Mouse (Mus musculus): ENCODE results near the gene Sat2.

Sat2 gene

DNA sequence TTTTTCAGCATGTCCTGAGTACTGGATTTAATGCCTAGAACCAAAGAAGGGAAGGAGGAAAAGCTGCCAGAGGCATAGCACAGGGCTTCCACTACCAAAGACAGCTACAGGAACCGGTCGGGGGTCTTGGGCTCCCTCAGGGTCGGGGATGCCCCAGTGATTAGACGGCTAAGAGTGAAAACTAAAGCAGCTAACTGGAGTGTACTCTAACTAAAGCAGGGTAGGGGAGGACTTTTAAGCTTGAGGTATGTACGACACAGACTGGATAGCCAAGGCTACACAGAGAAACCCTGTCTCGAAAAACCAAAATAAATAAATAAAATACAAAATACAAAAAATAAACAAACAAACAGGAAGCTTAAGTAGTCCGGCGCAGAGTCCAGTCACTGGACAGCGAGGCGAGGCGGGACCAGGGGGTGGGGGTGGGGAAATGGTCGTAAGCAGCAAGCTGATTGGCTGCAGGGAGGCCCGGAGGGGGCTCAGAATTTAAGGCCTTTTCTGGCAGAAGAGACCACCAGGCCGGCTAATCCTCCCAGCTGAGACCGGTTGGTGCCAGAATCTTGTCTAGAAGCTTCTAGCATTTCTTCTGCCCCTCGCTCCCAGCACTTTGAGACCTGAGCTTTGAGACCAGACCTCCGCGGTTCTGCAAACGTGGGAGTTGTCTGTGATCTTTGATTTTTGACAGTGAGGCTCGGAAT lies at the start of gene Sat2:
Sat2 (plus strand) TSS at position 454 of the 698 bp plus-strand sequence.
- DNase-seq: peak; percentile 66

DNA sequence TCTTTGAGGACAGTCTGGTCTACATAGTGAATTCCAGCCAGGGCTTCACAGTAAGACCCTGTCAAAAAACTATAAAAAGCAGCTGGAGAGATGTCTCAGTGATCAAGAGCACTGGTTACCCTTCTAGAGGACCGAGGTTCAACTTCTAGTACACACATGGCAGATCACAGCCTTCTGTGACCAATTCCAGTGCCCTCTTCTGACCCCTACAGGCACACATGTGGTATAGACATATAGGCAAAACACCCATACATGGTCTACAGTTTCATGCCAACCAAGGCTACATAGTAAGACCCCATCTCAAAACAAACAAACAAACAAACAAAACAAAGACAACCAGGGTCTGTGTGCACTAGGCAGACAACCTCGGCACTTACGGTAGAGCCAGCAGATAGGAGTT lies 46.6 kb upstream of the Sat2 start:
- DNase-seq: no peak

DNA sequence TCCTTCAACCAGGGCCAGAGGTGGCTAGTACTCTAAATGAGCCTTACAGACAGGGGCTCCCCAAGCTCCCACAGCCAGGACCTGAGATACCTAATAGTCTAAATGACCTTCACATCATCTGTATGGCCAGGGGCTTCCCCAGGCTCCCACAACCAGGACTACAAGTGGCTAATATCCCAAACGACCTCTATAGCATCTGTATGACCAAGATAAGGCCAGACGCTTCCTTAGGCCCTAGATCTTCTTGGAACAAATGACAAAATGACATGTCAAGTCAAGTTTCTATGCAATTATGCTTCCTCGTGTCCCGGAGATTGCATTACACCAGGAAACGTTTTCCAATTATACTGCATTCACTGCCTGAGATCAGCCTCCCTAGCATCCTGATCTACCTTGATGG lies 45.5 kb upstream of the Sat2 start:
- DNase-seq: no peak

DNA sequence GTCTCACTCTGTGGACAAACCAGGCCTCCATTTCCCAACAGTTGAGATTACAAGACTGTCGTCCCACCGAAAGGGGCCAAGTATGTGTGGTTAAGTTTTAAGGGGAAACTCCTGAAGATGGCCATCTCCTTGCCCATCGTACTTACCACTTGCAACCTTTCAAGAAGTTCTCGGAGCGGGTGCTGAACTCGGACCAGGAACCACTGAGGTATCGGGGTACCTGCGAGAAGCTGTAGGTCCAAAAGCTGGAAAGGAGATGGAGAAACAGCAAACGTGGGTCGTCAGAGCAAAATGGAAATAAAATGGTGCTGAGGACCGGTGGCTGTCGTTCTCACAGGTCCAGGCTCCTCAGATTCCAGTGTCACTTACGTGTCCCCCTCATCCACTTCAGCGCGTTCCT lies 43.5 kb upstream of the Sat2 start:
- DNase-seq: no peak

DNA sequence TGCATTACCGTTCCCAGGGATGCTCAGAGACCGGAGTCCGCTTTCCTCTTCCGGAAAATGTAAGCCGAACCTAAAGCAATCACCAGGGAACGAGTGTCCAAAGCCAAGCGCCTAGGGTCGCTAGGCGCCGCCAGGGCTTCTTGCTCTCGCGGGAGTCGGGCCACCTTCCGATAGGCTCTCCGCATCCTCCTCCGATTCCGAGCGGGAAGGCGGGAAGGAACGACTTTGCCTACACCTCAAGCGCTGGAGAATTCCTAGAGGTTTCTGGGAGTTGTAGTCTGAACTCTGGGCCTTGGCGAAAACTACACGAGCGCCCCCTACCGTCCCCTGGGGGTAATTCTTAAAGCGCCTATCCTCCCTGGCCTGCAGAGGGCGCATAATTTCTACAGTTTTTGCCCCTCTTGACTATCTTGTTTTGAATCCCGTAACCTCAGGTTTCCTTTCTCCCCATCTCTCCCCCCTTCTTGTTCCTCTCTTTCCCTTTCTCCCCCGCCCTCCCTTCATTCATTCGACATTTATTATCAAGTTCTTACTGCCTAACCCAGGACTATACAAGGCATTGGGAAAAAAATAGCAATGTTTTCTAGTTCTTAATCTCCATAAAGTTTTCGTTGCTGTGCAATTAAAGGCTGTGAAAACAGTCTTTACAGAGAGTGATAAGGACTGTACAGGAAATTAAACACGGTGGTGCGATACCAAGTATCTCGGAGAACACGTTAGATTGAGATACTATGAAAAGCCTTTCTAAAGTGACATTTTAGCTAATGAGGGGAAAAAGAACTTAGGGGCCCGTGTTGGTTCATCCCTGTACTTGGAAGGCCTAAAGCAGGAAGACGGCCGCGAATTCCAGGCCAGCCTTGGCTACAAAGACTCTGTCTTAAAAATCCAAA lies 42.5 kb upstream of the Sat2 start:
- peak; percentile 97 for DNase-seq

DNA sequence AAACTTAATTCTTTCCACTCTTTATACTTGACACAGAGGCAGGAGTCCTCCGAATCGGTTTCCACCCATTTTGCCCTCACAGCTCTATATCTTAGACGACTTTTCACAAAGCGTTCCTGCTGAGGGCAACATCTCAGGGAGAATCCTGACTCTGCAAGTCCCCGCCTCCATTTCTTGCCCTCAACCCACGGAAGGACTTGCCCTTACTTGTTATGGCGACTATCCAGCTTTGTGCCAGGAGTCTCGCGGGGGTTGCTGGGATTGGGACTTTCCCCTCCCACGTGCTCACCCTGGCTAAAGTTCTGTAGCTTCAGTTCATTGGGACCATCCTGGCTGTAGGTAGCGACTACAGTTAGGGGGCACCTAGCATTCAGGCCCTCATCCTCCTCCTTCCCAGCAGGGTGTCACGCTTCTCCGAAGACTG lies 41.7 kb upstream of the Sat2 start, which contains the start of the genes Wrap53 and Trp53:
Wrap53 (minus strand) TSS at position 165 of the 424 bp plus-strand sequence.
Trp53 (plus strand) TSS at position 269 of the 424 bp plus-strand sequence.
- peak; percentile 94 for DNase-seq

DNA sequence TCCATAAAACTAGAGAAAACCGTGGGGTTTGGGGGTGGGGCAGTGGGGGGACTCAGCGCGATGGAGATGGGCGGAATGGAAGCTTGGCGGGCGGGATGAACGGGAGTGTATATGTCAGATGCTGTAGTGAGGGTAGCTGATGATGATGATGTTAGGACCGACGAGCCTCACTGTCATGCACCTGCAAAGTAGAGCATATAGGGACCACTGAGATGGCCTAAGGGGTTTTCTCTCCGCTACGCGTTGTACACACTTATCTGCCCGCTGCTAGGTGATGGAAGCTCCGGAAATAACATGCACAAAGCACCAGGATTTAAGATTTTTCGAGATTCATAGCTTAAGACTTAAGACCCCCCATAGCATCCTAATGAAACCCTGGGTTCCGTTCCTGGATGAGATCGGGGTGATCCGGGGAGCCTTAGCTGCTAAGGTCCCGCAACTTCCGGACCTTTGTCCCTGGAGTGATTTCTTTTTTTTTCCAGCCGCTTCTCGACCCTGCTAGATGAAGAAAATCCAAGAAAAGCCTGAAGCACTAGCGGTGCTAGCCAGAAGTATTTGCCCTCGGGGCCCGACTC lies 41.2 kb upstream of the Sat2 start:
- DNase-seq: peak; percentile 60

DNA sequence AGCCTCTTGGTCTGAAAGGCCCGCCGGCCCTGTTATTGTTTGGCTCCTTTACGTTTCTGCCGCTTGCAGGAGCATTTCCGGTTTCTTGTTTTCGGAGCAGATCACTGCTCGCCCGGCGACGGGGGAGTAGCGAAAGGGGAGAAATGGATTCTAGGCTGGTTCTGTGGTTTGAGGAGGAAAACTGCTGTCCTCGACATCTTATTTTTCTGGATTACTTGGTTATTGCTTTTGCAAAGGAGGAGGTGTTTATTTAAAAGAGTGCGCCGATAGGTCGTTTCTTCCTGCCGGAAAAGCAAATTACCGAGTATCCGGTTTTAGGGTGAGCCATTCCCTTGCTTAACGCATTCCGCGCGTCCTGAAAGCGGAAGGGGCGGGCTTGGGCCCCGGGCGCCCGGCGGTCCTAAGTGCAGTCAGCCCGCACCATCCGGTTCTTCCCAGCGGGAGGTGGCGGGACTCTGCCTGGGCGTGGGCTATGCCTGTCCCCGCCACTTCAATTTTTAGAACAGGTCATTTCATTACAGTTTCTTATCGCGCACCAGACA lies 40.6 kb upstream of the Sat2 start:
- DNase-seq: peak; percentile 92

DNA sequence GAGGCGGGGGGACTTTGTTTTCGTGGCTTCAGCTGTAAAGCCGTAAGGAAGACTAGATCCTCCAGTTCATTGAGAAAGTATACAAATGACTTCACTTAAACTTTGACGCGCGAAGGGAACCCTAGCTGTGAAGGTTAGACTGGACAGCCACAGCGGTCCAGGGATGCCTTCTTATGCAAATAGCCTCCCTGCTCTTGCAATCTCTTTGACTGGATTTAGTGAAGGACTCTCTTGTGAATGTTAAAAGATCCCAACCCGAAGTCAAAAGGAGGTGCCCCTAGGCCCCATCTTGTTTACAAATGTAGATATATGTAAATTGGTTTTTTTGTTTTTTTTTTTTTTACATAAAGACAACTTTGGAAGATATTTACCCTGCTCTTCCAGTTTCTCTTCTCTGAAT lies 40.0 kb upstream of the Sat2 start:
- no peak for DNase-seq

DNA sequence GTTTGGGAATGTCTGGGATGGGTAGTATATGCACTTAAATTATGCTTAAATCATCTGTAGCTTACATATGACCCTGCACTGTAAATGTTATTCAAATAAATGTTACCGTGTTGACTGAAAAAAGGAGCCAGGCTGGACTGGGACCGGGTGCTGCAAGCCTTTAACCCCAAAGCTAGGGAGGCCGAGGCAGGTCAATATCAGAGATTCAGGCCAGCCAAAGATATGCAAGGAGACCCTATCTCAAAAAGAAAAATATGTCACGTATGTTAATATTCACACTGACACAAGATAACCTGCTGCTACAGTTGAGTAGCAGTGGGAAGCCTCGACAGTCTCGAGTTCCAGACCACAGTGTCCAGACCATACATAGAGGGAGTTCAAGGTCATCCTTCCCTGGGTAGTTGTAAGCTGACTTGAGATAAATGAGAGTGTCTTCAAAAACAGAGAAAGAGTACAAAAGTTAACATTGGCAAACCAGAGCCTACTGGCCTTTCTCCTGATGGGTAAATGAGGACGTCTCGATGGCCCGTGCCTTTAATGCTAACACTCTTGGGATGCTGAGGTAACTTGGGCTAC lies 39.5 kb upstream of the Sat2 start:
- DNase-seq: no peak

DNA sequence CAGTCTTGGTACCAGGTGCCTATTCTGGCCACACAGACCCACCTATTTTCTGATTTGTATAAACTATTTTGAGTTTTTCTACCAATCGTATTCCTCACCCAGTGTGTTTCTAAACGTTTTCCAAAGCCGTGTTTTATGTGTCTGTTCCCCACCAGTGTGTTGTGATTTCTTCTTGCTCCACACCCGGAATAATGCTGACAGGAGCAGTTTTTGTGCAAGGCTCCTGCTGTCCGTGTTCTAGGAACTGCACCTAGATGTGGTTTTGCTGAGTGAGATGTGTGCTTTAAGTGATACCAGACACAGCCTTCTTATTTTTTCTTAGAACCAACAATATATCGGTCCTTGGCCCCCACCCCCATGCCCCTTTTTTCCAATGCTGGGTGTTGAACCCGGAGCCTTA lies 37.8 kb upstream of the Sat2 start:
- DNase-seq: no peak

DNA sequence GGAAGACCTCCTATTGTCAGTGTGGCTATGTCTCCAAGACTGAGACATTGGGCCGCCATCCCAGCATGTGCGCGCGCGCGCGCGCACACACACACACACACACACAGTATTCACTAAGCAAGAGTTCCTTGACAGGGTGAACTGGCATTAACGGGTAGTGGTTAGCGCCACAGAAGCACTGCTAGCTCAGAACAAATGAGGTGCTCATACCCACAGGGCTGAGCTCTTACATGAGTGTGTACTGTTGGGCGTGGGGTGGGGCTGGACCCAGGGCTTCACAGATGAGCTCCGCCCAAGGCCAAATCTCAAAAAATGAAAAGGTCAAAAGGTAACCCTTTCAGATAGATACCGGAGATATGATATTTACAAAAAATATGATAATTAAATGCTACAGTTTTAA lies 36.9 kb upstream of the Sat2 start:
- no peak for DNase-seq

DNA sequence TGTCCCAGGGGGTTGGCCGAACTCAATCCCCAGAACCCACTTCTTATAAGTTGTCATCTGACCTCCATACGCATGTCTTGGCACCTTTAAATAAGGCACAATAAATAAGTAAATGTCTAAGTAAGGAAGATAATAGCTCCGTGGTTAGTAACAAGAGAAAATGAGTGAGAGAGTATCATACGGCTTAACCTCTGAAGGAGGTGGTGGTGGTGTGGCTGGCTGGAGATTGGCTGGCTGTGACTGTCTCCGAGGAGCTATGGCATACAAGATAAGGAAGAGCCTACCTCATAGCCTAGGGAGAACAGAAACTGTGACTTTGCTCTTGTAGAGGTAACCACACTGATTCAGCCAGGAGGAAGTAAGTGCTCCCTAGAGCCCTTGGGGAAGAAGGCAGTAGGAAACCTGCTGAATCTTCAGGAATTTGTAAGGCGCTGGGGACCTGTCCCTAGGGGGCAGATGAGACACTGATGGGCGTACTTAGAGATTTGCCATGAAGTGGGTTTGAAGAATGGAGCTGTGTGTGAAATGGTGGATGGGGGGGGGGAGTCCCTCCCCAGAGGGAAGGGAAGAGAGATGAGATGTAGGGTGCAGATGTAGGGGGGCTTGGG lies 36.0 kb upstream of the Sat2 start:
- DNase-seq: no peak

DNA sequence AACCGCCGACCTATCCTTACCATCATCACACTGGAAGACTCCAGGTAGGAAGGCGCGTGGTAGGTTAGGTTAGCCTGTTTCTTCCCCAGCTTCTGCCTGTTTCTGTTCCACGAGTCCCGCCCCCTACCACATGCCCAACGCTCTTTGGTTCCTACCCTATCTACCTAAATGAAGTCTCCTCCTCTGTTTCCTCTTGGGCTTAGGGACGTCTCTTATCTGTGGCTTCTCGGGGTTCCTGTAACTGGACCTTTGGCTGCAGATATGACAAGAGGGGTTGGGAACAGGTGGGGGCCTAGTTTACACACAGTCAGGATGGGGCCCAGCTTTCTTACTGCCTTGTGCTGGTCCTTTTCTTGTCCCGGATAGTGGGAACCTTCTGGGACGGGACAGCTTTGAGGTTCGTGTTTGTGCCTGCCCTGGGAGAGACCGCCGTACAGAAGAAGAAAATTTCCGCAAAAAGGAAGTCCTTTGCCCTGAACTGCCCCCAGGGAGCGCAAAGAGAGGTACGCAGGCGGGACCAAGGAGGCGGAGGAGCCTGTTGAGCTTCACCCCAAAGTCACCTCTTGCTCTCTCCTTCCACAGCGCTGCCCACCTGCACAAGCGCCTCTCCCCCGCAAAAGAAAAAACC lies 32.5 kb upstream of the Sat2 start:
- no peak for DNase-seq

DNA sequence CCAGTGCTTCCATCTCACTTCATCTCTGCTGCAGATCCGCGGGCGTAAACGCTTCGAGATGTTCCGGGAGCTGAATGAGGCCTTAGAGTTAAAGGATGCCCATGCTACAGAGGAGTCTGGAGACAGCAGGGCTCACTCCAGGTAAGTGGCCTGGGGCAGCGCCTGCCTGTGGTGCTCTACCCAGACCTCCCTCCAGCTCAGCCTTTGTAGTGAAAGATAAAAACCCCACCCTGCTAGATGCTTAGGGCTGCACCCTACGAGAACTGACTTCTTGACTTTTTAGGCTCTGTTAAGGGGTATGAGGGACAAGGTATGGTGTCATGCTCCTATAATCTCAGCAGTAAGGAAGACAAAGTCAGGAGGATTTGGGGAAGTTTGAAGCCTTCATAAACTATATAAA lies 31.2 kb upstream of the Sat2 start:
- DNase-seq: no peak

DNA sequence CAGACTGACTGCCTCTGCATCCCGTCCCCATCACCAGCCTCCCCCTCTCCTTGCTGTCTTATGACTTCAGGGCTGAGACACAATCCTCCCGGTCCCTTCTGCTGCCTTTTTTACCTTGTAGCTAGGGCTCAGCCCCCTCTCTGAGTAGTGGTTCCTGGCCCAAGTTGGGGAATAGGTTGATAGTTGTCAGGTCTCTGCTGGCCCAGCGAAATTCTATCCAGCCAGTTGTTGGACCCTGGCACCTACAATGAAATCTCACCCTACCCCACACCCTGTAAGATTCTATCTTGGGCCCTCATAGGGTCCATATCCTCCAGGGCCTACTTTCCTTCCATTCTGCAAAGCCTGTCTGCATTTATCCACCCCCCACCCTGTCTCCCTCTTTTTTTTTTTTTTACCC lies 30.4 kb upstream of the Sat2 start:
- no peak for DNase-seq

DNA sequence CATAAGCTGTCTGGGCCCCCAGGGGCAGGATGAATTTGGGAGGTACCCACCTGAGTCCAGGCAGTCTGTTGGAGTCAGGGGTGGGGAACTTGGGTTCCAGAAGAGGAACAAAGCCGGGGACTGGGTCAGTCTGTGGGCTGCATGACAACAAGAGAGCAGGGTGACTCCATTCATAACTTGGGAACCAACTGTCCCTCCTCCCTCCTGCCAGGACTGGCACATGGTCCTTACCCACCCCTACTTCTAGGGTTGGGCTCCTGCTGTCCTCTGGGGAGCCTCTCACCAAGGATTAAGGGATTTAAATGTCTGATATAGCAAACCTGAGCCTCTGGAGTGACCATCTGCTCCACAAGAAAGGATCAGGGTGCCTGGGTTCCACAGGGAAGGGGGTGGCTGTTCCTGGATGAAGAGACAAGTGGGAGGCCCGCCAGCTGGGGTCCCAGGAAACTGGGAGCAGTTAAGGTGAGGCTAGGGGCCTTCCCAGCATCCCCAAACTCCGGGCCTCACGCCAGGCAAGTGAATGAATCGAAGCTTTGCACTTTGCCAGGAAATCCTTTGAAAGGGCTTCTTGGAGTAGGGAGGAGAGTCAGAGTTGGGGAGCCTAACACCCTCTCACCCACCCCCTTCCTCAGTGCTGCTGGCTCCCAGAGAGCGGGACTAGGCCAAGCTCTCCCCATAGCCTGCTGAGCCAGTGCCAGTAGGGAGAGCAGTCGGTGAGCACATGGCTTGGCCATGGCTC lies 29.8 kb upstream of the Sat2 start:
- DNase-seq: peak; percentile 70

DNA sequence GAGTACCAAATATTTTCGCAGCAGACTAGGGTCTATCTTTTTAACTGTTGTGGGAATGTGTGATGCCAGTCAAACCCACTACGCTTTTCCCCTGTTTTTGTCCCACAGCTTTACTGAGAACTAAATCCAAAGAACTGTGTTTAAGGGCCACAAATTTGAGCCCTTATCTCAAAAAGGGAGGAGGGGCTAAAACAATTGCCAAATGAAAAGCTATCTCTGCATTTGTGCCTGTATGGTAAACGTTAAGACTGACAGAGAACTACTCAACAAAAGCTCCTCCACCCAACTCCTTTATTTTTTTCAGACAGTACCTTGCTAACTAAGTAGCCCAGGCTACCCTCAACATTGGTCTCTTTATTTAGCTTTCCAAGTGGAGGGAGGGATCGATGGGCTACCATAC lies 29.0 kb upstream of the Sat2 start:
- DNase-seq: no peak

DNA sequence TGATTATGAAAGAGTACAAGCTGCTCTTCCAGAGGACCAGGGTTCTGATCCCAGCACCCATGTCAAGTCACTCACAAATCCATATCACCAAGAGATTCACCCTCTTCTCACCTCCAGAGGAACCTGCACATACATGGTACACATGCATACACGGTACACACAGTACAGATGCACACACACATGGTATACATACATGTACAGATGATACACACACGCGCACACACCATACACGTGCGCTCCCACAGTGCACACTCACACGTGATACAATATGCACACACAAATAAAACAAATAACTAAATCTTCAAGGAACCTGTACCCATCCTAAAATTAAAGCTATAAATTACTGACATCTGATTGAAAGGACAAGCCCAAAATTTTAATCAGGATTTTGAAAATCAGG lies 27.0 kb upstream of the Sat2 start:
- no peak for DNase-seq

DNA sequence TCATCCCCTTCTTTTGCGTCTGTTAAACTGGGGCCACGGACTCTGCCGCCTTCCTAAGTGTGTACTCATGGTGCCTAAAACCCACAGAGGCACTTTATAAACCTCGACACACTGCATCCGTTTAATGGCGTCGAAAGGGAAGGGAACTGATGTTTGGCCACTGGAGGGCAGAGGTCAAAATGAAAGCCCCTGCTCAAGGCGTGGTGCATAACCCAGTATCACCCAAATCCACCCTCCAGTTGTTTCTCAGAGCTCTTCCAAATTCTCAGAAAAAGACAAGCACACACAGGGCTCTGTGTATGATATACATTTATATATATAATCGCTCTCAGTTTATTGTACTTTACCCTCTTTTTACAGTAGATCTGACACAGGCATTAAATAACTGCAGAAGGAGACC lies 22.4 kb upstream of the Sat2 start:
- no peak for DNase-seq

DNA sequence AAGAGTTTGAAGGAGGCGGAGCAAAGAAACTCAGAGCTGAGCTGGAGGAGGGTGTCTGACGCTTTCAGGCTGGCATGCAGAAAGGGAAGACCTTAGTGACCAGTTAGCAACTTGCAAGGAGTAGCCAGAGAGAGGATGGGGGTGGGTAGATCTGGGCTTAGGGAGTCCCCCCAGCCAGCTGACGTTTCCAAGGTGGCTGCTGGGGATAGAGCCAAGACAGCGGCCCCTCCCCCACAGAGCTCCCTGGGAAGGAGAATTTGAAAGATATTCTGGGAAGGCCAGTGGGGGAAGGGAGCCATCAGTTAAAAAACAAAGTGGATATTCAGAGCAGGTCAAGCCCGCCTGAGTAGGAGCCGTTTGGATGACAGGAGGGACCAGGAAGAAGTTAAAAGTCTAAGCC lies 21.7 kb upstream of the Sat2 start:
- DNase-seq: peak; percentile 71

DNA sequence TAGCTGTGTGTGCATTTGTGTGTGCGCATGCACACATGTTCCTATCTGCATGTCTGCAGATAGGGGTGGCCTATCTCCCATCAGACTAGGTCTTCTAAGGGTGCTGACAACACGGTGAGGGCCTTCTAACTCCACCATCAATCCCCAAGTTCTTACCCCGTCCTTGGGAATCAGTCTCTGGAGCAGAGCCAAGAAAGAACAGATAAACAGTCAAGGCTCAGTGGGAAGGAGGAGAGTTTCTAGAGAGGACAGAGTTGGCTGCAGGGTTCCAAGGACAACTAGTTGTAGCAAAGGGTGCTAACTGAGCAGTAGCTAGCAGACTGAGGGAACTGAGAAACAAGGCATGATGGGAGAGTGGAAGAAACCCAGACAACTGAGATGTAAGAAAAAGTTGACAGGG lies 20.1 kb upstream of the Sat2 start:
- DNase-seq: no peak
